Mouse (Mus musculus) bone marrow macrophage, adult 2 months (primary cell): ENCODE measurements around the gene Gpsm1.

Experiments used
- CTCF ChIP-seq: IDR thresholded peaks from 2 replicates; pipeline ENCODE4 v1.5.1; 2012; ENCODE audit warnings: low read depth, mild to moderate bottlenecking, low read length, moderate library complexity
- POLR2A ChIP-seq: IDR thresholded peaks from 2 replicates; pipeline ENCODE4 v1.6.1; 2012; ENCODE audit warnings: mild to moderate bottlenecking, low read depth, low read length, borderline replicate concordance

- TF ChIP-seq CTCF (peak; percentile 83), POLR2A (no peak)
These were observed 41.7 kb upstream of the Gpsm1 start for GRCm38 (mm10) chr2:26273611-26274010.
